27 mouse cellular contexts compared by ENCODE assay signal in genomic region chr12:37654256-37654655, GRCm38 (mm10).
"Had no signal": no experiment of that assay in that cellular context is flagged by ENCODE, and none has a peak within 500 bp of the region (broad histone marks: within the 10 kb centered on the region; RNA-seq: fewer than 3 reads in every experiment).

No protein-coding gene starts in this region.

- H3K4me1 ChIP-seq: limb, embryonic 10.5 days; limb, embryonic 12.5 days; limb, embryonic 13.5 days; limb, embryonic 15.5 days; liver, embryonic 12.5 days; liver, embryonic 13.5 days; liver, embryonic 15.5 days; lung, embryonic 15.5 days; megakaryocyte, embryonic 14.5 days; midbrain, embryonic 10.5 days; midbrain, embryonic 12.5 days; midbrain, embryonic 13.5 days; midbrain, embryonic 15.5 days had no signal

- H3K36me3 ChIP-seq: limb, embryonic 10.5 days; limb, embryonic 12.5 days; limb, embryonic 13.5 days; limb, embryonic 15.5 days; liver, embryonic 12.5 days; liver, embryonic 13.5 days; liver, embryonic 15.5 days; lung, embryonic 15.5 days; midbrain, embryonic 10.5 days; midbrain, embryonic 12.5 days; midbrain, embryonic 13.5 days; midbrain, embryonic 15.5 days had no signal

- H3K27ac ChIP-seq: limb, embryonic 10.5 days; limb, embryonic 12.5 days; limb, embryonic 13.5 days; limb, embryonic 15.5 days; liver, embryonic 12.5 days; liver, embryonic 13.5 days; liver, embryonic 14.5 days; liver, embryonic 15.5 days; lung, embryonic 15.5 days; macrophage; midbrain, embryonic 10.5 days; midbrain, embryonic 12.5 days; midbrain, embryonic 13.5 days; midbrain, embryonic 15.5 days had no signal

- H3K4me3 ChIP-seq: limb, embryonic 10.5 days; limb, embryonic 12.5 days; limb, embryonic 13.5 days; limb, embryonic 15.5 days; liver, embryonic 12.5 days; liver, embryonic 13.5 days; liver, embryonic 15.5 days; lung, embryonic 15.5 days; megakaryocyte, embryonic 14.5 days; midbrain, embryonic 10.5 days; midbrain, embryonic 12.5 days; midbrain, embryonic 13.5 days; midbrain, embryonic 15.5 days; myocyte had no signal

- H3K9ac ChIP-seq: limb, embryonic 12.5 days; limb, embryonic 13.5 days; limb, embryonic 15.5 days; liver, embryonic 12.5 days; liver, embryonic 13.5 days; liver, embryonic 14.5 days; liver, embryonic 15.5 days; liver, postnatal 0 days; lung, embryonic 14.5 days; lung, embryonic 15.5 days; midbrain, embryonic 12.5 days; midbrain, embryonic 13.5 days; midbrain, embryonic 15.5 days had no signal

- DNase-seq: left cerebral cortex, postnatal 4 days; liver; liver, embryonic 13.5 days; liver, postnatal 0 days; lung, adult 18-20 months; lung, adult 2 months; lung, embryonic 14.5 days; lung, postnatal 10 days; lung, postnatal 14 days; lung, postnatal 36 days; lung, postnatal 4 days; midbrain, embryonic 14.5 days had no signal

- H3K9me3 ChIP-seq: limb, embryonic 10.5 days; limb, embryonic 13.5 days; limb, embryonic 15.5 days; liver, embryonic 12.5 days; liver, embryonic 13.5 days; liver, embryonic 15.5 days; lung, embryonic 15.5 days; midbrain, embryonic 10.5 days; midbrain, embryonic 12.5 days; midbrain, embryonic 13.5 days; midbrain, embryonic 15.5 days had no signal
